Mouse (Mus musculus) thymus, adult 18-20 months (tissue): Measurements from ENCODE around the gene Gm20458.
A peak's percentile ranks its signal among the peaks of the same experiment; 100 is the strongest.

Source experiments
- DNase-seq, 2 experiments: peaks; one replicate each; pipeline ENCODE4 v3.0.0; 2022; ENCODE audit warnings: mixed read lengths in 2 of 2

Gm20458 gene

DNA sequence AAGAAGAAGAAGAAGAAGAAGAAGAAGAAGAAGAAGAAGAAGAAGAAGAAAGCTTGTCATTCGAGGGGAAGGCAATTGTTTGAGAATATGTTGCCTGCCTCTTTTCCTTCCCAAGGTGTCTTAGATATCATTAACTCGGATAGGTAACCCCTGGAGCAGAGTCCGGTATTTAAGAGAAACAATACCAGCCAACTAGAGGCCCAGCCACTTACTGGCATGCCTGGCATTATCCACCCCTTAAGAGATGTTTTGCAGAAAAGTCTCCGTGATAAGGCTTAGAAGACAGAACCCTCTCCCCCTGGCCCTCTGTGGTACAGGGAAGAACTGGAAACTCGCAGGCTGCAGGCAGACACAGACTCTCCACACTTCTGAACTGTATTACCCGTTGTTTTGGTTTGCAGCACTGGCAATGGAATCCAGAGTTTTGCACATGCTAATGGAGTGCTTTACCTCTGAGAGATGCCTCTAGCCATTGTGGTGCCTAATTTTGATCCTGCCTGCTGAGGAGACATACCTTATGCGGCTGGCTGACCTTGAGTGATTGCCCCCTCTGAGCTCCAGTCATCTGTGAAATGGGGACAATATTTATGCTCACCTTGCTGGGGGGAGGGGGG lies 6.8 kb upstream of the Gm20458 start:
- DNase-seq, result no peak

DNA sequence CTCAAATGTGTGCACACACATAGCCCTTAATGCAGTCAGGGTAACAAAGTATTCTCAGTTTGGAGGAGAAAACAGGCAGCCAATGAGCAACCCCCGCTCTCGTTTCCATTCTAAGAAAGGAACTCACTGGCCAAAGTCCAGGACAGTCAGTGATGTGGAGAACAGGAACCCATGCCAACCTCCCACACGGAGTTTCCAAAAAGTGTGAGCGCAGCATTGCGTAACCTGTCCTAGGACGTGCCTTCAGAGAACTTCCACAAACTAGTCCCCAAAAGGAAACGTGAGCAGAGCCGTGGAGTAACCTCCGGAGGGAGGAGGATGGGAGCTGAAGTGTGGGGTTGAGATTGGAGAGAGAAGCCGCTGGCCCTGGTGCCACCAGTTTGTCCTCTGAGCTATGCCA lies 5.9 kb upstream of the Gm20458 start:
- no peak for DNase-seq

DNA sequence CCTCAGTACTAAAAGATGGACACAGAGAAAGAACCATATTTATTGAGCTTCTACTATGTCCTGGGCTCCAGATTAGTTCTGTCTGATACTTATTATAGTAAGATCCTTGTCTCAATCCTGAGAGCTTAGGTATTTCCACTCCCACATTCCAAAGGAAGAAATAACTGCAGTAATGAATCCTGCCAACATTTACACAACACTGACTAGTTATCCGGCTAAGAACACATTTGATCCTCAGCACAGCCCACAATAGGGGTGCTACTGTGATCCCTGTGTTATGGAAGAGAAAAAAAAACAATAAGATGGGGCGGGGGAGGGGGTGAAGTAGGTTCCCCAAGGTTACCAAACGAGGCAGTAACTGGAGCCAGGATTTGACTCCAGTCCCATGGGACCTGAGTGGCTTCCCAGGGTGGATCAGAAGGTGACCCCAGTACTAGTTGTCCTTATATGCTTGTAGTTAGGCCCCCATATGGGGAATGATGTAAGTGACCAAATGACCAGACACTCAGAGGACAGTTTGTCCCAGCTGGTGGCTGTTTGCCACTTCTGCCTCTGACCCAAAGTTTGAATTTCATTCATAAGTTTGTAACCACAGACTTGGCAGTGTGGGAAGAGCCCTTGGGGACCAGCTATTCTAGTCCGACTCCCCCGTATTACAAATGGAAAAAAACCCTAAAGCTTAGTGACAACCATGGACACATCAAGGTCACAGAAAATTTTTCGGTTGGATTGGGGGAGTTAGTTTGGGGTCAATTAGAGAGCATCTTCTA lies 5.2 kb upstream of the Gm20458 start:
- DNase-seq, result no peak

DNA sequence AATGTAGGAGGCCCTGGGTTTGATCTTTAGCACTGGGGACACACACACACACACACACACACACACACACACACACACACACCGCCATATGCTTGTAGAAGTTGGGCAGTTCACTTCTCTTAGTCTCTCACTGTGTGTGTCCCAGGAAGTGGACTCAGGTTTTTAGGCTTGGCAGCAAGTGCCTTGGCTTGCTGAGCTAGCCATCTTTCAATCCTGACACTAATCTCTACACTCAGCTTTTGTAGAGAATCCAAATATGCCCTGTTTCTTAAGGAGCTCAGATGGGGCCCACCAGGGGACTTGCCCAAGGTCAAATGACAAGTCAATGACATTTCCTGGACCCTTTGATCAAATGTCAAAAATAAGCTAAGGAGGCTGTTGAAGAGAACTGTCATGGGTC lies 4.4 kb upstream of the Gm20458 start:
- no peak for DNase-seq

DNA sequence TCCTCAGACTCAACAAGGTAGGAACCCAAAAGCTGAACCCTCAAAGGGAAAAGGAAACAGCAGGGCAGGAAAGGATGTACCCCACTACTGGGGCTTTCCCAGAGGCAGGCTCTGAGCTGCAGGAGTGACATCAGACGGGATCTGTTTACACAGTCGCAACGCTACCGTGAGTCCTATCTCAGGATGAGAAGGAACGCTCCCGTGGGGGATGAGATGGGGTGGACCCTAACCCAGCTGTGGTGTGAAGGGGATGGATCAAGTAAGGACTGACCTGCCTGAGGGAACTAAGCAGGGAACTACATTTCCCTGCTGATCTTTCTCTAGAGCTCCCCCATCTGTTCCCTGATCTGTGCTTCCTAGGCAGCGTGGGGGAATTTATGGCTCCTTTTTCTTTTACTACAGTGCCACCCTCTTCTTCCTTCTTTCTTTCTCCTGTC lies 3.9 kb upstream of the Gm20458 start, which contains the start of gene Sys1:
Gene Sys1 (plus strand): TSS at position 101 of the 437 bp plus-strand sequence.
- no peak for DNase-seq

DNA sequence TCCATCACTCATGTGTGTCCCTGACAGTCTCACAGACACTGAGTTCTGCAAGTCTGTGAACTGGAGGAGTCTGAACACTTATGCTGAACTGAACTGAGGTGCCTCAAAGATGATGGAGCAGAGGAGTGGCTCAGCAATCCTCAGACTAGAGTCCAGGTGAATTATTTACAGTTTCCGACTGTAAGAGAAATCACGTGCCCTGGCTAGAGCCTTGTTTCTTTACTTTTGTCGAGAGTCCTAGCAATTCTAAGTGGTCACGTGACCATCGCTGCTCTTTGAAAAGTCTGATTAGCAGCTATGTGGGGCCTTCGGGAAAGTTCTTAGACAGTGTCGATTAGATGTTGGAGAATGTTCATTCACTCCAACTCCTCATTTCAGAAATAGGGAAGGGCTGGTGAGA lies 2.8 kb upstream of the Gm20458 start:
- no peak for DNase-seq

DNA sequence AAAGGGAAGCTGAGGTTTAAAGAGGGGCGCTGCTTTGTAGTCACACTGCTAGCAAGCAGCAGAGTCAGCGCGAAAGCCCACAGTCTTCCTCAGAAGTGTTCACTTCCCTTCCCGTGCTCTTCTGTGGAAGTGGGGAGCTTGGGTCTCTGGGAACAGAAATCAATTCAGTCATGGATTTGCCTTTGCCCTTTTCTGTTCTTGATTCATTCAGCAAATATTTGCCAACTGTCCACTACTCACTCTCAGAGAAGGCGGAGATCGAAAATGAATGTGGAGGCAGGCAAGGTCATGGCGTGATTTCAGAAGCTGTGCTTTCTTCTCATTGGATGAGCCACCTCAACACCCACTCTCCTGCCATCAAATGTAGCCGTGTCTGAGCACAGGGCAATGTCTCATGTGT lies 2.2 kb upstream of the Gm20458 start:
- DNase-seq, result no peak

DNA sequence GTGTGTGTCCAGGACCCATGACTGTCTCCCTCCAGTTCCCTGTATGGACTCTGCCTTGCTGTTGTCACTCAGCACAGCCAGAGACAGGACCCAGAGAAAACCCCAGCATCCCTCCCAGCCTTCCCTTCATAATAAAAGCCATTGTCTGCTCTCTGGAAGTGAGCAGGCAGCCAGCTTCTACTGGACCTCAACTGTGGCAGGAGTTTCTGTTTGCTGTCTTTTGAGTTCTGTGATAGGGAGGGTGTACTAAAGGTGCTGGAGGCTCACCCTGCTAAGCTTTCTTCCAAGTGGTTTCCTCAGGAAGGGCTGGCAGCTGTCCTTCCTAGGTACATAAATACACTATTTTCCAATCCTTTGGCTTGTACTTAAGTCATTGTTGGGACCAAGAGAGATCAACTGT lies 4.4 kb downstream of the Gm20458 start:
- no peak for DNase-seq

DNA sequence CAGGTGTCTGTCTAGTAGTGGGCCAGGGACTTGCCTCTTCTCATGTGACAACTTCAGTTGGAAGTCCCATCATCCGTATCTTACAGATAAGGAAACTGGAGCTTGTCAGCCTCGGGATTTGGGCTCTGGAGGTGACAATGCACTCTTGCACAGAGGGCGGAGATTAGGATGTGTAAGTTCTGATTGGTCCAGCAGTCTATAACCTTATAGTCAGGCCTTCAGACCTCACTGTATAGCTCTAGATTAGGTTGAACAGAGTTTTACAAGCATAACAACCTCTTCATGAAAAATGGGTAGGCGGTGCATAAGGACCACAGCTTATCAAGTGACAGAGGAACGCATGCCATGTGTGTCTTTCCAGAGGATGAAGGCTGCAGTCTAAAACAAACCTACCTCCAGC lies 6.0 kb downstream of the Gm20458 start:
- DNase-seq, result no peak

DNA sequence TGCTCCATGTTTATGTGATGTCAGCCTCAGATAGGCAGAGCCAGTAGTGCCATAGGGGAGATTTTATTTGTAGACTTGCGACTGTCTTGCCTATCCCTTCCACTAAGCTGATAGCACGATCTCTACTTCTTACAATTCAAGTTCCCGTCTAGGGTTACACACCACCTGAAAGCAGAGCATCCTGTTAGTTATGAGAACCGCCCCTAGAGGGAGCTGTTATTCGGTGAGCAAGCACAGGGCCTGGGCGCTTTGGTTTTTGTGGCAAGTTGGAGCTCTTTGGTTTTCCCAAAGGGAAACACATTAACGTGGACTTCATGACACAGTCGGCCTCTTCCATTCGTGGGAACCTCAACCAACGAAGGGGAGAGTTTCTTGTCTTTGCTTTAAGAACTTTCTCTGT lies 9.5 kb downstream of the Gm20458 start:
- no peak for DNase-seq

DNA sequence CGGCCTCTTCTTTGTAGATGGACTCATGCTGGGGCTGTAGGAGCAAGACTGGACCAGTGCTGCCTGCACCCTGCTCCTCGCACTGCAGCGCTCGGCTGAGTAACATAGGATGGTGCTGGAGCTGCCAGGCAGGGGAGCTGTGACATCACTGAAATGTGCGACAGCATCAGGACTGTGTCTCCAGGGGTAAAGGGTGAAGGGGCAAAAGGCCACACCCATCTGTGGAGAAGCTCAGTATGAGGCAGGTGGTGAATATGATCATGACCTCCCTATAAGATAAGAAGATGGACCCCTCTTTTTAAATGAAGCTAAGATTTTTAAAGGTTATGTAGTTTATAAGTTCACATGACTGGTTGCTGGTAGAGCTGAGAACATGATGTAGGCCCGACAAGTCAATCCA lies 12.9 kb downstream of the Gm20458 start, which contains the start of gene Trp53tg5:
Gene Trp53tg5 (minus strand): TSS at position 101 of the 400 bp plus-strand sequence.
- DNase-seq, result no peak

DNA sequence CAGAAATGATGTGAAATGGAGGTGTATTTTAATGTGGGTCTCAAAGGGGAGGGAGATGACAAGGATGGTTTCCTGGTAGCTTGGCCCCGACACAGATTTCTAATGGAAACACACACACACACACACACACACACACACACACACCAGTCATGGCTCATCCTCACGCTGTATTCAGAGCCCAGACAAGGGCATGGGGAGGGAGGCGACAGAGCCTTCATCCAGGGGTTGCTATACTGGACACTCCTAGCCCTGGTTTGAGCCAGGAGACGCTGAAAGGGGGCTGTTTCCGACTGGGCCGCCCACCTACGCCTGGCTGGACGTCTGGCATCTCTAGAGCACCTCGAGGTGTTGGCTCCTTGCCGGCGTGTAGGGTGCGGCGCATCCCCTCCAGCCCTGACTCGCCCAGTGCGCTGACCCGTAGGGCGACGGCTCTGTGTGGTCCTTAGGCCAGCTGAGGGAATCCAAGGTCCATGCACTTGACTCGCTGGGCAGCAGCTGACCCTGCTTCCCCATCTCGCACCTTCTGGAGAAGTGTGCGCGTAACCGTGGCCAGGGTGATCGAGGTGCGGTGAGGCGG lies 25.0 kb downstream of the Gm20458 start, which contains the start of gene Dbndd2:
Gene Dbndd2 (plus strand): TSS at position 426 of the 577 bp plus-strand sequence.
- DNase-seq, result no peak

DNA sequence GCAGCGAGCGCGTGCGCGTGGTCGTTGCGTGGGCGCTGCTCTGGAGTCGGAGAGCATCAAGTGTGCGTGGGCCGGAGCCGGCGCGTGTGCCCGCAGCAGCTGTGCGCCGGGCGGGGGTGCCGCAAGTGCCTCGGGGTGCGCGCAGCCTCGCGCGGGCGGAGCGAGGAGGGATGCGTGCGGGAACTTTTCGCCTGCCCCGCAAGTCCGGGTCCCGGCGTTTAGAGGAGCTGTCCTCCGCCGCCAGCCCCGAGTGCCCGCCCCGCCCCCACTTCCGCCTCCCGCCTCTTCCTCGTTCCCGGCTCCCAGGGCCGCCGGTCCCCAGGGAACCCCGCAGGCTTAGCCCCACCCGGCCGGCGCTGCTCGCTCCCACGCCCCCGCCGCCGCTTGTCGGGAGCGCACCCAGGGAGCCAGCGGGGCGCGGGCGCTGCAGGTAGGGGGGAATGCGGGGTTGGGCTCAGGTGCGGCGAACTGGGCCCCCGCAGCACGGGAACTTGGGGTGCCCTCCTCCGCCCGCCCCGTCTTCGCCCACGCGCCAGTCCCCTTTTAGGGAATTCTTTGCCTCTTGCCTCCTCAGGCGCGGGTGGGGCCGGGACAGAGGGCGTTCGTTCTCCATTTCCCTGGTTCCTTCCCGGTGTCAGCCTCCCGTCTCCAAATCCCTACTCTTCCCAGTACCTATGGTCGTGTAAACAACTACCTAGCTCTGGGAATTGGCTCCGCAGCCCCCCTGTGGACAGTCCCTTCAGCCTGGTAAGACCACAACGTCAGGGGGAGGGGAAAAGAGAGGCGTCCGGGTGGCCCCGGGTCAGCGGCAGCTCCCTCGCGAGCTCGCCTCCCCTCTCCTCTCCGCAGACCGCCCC lies 25.7 kb downstream of the Gm20458 start:
- no peak for DNase-seq

DNA sequence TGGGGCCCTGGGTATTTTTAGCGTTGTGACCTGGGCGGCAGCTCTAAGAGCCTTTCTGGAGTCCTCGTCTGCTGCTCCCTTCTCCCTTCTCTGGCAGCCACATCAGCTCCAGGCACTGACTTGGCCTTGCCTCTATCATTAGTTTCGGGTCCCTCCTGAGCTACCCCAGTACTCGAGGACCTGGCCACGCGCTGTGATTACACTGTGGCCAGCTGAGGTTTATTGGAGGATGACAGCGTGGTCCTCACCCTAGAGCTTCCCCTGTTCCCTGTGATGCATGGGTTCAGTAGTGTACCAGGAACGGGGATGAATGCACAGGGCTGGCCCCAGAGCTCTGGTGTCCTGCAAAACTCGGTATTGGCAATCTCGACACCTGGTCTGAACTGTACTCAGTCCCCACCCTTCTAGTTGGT lies 26.4 kb downstream of the Gm20458 start:
- DNase-seq, result no peak

DNA sequence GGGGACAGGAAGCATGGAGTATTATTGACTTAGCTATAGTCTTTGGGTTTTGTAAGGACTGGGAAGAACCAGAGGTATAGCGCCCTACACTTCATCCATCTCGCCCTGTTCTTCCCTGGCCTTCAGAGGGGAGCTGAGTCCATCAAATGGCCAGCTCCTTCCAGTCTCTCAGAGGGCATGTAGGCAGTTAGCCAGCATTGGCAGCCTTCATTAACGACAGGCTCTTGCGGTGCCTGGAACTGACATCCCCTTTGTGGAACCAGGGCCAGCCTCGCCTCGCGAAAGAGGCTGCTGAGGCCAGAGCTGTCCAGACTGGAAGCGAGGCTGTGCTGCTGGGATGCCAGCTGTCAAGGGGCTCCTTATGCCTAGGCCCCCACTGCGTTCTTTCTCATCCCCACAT lies 27.0 kb downstream of the Gm20458 start:
- DNase-seq, result no peak

DNA sequence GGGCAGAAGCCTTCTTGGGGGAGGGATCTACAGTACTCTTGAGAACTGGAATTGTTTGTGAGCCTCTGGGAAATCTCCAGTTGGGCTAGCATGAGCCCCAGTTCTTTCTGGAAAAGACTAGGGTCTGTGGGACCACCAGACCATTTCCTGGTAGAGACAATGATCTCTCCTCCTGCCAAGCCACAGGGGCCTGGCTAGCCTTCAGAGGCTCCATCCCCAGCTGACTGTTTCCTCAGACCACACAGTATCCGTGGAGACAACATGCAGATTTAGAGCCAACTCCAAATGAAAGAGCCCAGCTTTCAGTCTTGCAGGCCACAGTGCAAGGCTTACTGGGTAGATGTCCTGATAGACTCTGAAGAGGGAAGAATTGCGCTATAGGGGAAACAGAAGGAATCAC lies 33.4 kb downstream of the Gm20458 start:
- DNase-seq, result no peak

DNA sequence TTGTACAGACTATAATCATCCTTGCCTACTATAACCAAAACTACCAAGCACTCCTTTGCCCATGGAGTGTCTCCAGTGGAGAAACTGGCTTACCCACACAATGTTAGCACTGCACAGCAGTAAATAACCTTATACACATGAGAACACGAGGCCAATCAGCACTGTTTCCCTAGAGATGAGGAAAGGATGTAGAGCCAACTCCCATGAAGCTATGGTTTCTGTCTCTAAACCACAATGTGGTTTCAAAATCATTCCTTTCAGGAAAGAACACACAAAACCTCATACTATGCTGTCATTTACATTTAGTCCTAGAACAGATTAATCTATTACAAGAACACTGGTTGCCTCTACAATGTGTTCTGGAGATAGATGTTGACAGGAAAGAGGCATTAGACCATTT lies 35.6 kb downstream of the Gm20458 start:
- no peak for DNase-seq

DNA sequence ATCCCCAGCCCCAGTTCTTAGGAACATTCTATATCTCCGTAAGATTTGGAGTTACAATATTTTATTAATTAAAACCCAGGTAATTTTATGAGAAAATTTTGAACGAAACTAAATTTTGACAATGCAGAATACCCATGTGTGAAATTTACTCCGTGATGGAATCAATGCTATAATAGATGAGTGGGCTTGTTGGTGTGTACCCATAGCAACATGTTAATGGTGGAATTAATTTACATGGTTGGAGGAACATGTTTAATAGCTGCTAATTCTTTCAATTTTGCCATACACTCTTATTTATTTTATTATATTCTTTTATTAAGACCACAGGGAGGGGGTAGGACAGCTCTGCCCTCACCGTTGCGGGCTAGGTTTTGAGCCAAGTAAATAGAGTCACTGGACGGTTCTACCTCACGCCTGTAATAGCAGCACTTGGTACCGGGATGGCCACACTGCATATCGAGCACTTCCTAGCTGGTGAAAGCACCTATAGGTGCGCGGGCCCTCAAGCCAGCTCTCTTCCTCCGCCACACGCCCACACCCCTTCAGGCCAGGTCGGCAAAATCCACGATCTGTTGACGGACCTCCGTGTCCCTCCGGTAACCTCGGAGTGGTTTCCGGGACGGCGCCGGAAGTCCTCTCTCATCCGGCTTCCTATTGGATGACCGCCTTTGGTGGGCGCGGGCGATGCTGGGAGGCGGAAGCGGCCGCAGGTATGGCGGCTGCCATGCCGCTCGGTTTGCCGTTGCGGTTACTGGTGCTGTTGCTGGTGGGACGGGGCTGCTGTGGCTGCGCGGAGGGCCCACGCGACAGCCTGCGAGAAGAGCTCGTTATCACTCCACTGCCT lies 36.3 kb downstream of the Gm20458 start, which contains the start of gene Pigt:
Gene Pigt (plus strand): TSS at position 674 of the 844 bp plus-strand sequence.
- DNase-seq, result peak; percentile 75 to 79

DNA sequence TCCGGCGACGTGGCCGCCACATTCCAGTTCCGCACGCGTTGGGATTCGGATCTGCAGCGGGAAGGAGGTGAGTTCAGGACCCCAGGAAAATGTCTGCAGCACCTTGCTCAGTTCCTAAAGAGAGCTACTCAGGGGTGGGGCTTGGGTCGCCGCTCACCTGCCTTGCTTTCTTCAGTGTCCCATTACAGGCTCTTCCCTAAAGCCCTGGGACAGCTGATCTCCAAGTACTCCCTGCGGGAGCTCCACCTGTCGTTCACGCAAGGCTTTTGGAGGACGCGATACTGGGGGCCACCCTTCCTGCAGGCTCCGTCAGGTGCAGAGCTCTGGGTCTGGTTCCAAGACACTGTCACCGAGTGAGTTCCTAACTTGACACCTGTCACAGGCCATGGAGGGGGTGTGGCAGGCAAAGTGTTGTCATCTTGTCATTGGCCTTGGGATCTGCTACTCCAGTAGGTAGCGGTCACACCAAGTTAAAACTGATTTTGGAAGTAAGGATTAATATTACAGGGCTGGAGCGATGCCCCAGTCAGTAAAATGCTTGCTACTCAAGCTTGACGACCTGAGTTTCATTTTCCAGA lies 37.0 kb downstream of the Gm20458 start:
- peak in 1 of 2 experiments; percentile 17 for DNase-seq

DNA sequence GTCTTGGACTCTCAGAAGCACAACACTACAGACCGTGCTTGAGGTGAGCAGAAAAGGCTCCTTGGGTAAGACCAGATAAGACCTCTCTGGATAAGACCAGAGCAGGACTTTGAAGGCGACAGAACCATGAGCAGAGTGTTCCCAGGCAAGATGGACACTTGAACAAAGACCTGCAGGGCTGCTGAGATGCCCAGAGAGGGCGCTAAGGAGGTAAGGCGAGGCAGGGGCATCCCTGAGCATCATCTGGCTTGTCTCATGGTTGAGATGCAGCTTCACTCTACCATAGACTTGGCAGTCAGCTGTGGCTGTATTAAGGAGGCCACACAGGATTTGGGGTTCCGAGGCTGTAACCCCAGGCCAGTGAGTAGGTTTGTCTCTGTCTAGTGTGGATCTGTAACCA lies 38.5 kb downstream of the Gm20458 start:
- DNase-seq, result no peak

DNA sequence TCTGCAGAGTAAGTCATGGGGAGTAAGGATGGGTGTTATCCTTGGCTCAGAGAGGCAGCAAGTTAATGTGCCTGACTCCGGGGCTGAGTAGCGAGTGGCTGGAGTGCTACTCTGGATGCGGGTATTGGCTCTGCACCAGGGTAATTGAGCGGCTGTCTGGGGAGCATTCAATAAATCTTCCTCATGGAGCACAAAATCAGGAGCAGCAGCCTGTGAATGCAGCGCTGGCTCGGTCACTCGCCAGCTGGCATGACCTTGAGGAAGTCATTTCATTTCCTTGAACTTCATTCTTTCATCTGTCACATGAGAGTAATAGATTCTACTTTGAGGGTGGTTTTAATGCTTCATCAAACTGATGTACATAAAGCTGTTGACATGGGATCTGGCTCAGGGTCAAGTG lies 39.7 kb downstream of the Gm20458 start:
- no peak for DNase-seq

DNA sequence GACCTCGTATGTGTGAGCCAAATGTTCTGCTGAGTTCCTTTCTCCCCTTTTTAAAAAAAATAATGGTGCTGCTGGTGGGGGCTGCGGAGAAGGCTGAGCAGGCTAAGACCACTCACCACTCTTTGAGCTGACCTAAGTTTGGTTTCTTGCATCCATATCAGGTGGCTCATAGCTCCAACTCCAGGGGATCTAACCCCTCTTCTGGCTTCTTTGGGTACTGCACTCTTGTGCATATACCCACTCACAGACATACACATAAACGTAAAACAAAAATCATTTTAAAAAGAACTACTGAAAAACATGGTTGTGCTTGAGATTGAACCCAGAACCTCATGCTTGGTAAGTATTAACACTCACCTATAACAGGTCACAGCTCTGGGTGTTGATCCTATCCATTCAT lies 44.2 kb downstream of the Gm20458 start:
- DNase-seq, result no peak
